In genomic region chr10:128587120-128587519, GRCm38 (mm10) we compare ENCODE assay signal across 9 mouse cellular contexts. TPM values are rescaled to one million over a fixed set of nuclear protein-coding genes. Genes with fewer than 3 reads are reported as not detected.
DNase-seq lines count a peak whose midpoint lies in the region; ATAC-seq and TF ChIP-seq lines count a peak whose summit lies in the region.
"Had no signal": no experiment of that assay in that cellular context is flagged by ENCODE, and none has a peak within 500 bp of the region (broad histone marks: within the 10 kb centered on the region; RNA-seq: fewer than 3 reads in every experiment).

No protein-coding gene starts in this region.

- H3K4me2 ChIP-seq in heart, embryonic 16.5 days (ENCODE audit: low read depth, low read length) = no peak overlapping the region
- peak overlapping the region; percentile 98 for H3K4me2 ChIP-seq in lung, postnatal 0 days (replicated peaks; ENCODE audit: low read depth, low read length)
- 0 out of 2 replicates have a peak overlapping the region, but pooled peaks have one; percentile 73 for H3K4me2 ChIP-seq in liver, embryonic 16.5 days (ENCODE audit: low read depth, low read length)

- no peak for DNase-seq in heart, postnatal 10 days
- no peak for DNase-seq in lung, postnatal 0 days (ENCODE audit: low spot score)
- no peak for DNase-seq in lung, postnatal 25 days (ENCODE audit: low spot score)
- peak; percentile 49 to 68 for DNase-seq in thymus, postnatal 36 days
- no peak for DNase-seq in ovary, adult 18-20 months (ENCODE audit: low spot score)
- DNase-seq in spleen, postnatal 14 days (ENCODE audit: low spot score in 2 of 2) = no peak
- DNase-seq: lung, postnatal 36 days had no signal

- intact Hi-C loops in heart, postnatal 10 days (cut with DNase I) = no loop called here

- H3K9me3 ChIP-seq in heart, embryonic 16.5 days (replicated peaks; ENCODE audit: control insufficient read depth, low read length) = no peaks in the 10 kb centered on the region
- H3K9me3 ChIP-seq in lung, postnatal 0 days (ENCODE audit: low read length) = no peaks in the 10 kb centered on the region
- no peaks in the 10 kb centered on the region for H3K9me3 ChIP-seq in liver, embryonic 16.5 days (replicated peaks; ENCODE audit: control insufficient read depth, low read length)

- 53% methylated on average over 4 of the region's 4 CpGs for WGBS in heart, embryonic 16.5 days
- 35% methylated on average over 4 of the region's 4 CpGs for WGBS in lung, postnatal 0 days
- 36% methylated on average over 4 of the region's 4 CpGs for WGBS in liver, embryonic 16.5 days (ENCODE audit: insufficient replicate concordance)

- no peak for TF ChIP-seq CTCF in lung, postnatal 0 days (IDR thresholded peaks at IDR 0.05)

- peaks cover 7% of the 10 kb centered on the region for H3K4me1 ChIP-seq in heart, embryonic 16.5 days (ENCODE audit: control insufficient read depth, insufficient read depth, low read length)
- no peaks in the 10 kb centered on the region for H3K4me1 ChIP-seq in lung, postnatal 0 days (ENCODE audit: insufficient read depth, low read depth, low read length)
- peaks cover 16% of the 10 kb centered on the region for H3K4me1 ChIP-seq in liver, embryonic 16.5 days (ENCODE audit: control insufficient read depth, low read depth, low read length)

- no peak overlapping the region for H3K4me3 ChIP-seq in heart, embryonic 16.5 days (ENCODE audit: low read length)
- H3K4me3 ChIP-seq in lung, postnatal 0 days (ENCODE audit: low read depth, low read length) = peak overlapping the region; percentile 6; the same call in 1 of the 2 replicates
- H3K4me3 ChIP-seq in liver, embryonic 16.5 days (ENCODE audit: low read depth, low read length) = no peak overlapping the region

- H3K27ac ChIP-seq in heart, embryonic 16.5 days (ENCODE audit: low read length) = no peak overlapping the region
- 0 out of 2 replicates have a peak overlapping the region, but pooled peaks have one; percentile 20 for H3K27ac ChIP-seq in lung, postnatal 0 days (ENCODE audit: low read length)
- H3K27ac ChIP-seq in liver, embryonic 16.5 days (ENCODE audit: low read length) = no peak overlapping the region

- peak overlapping the region; percentile 23; the same call in 1 of the 2 replicates for H3K9ac ChIP-seq in heart, embryonic 16.5 days (ENCODE audit: low read length)
- H3K9ac ChIP-seq in lung, postnatal 0 days (replicated peaks; ENCODE audit: low read depth) = no peak overlapping the region
- H3K9ac ChIP-seq in liver, embryonic 16.5 days (ENCODE audit: low read depth, low read length) = no peak overlapping the region

- H3K27me3 ChIP-seq in heart, embryonic 16.5 days (ENCODE audit: control insufficient read depth, insufficient read depth, low read length) = peaks cover 7% of the 10 kb centered on the region; the same call in 1 of the 2 replicates
- H3K27me3 ChIP-seq in lung, postnatal 0 days (replicated peaks; ENCODE audit: insufficient read depth, low read length) = no peaks in the 10 kb centered on the region; the same call in 1 of the 2 replicates
- H3K27me3 ChIP-seq in liver, embryonic 16.5 days (ENCODE audit: control insufficient read depth, insufficient read depth, low read depth, low read length) = peaks cover 65% of the 10 kb centered on the region

- ATAC-seq in heart, embryonic 16.5 days (replicated peaks; ENCODE audit: extremely low read depth, insufficient read depth, low FRiP score) = no peak
- ATAC-seq in lung, postnatal 0 days = no peak
- ATAC-seq in liver, embryonic 16.5 days (ENCODE audit: low read depth) = no peak

- no peaks in the 10 kb centered on the region for H3K36me3 ChIP-seq in heart, embryonic 16.5 days (ENCODE audit: control insufficient read depth, insufficient read depth)
- no peaks in the 10 kb centered on the region for H3K36me3 ChIP-seq in lung, postnatal 0 days (ENCODE audit: insufficient read depth, low read length)
- H3K36me3 ChIP-seq in liver, embryonic 16.5 days (ENCODE audit: control insufficient read depth, insufficient read depth) = no peaks in the 10 kb centered on the region

- no peak for TF ChIP-seq EP300 in lung, postnatal 0 days (IDR thresholded peaks at IDR 0.05)

RNA-seq across cellular contexts. Expression of gene Erbb3, which starts 2.3 kb away (rescaled TPM):
- 3.9 and 5.4 TPM in 2 replicates for polyA plus RNA-seq in heart, embryonic 16.5 days (2015; fragmentation: Nextera tagmentation; extraction: Ambion mirVana)
- 1 to 10 TPM; 7.7 to 8.6 TPM for total RNA-seq in heart, postnatal 10 days (2021)
- polyA plus RNA-seq in lung, postnatal 0 days (2015; fragmentation: Nextera tagmentation; extraction: Ambion mirVana) = 21.4 and 22.6 TPM in 2 replicates
- polyA plus RNA-seq in liver, embryonic 16.5 days (2015; fragmentation: Nextera tagmentation; extraction: Ambion mirVana) = 4.2 and 5.2 TPM in 2 replicates

RNA-seq across cellular contexts. Expression of gene Pa2g4, which starts 21.3 kb away (rescaled TPM):
- polyA plus RNA-seq in heart, embryonic 16.5 days (2015; fragmentation: Nextera tagmentation; extraction: Ambion mirVana) = 125 and 150 TPM in 2 replicates
- 10 to 100 TPM; 60.0 to 64.4 TPM for total RNA-seq in heart, postnatal 10 days (2021)
- polyA plus RNA-seq in lung, postnatal 0 days (2015; fragmentation: Nextera tagmentation; extraction: Ambion mirVana) = 64.2 and 66.5 TPM in 2 replicates
- polyA plus RNA-seq in liver, embryonic 16.5 days (2015; fragmentation: Nextera tagmentation; extraction: Ambion mirVana) = 96.2 and 103 TPM in 2 replicates

RNA-seq across cellular contexts. Expression of gene Rpl41, which starts 38.0 kb away (rescaled TPM):
- 1,776 and 2,205 TPM in 2 replicates for polyA plus RNA-seq in heart, embryonic 16.5 days (2015; fragmentation: Nextera tagmentation; extraction: Ambion mirVana)
- 1,000 to 10,000 TPM; 2,064 to 2,152 TPM for total RNA-seq in heart, postnatal 10 days (2021)
- 2,921 and 3,267 TPM in 2 replicates for polyA plus RNA-seq in lung, postnatal 0 days (2015; fragmentation: Nextera tagmentation; extraction: Ambion mirVana)
- 2,106 and 2,245 TPM in 2 replicates for polyA plus RNA-seq in liver, embryonic 16.5 days (2015; fragmentation: Nextera tagmentation; extraction: Ambion mirVana)

RNA-seq across cellular contexts. Expression of gene Rps26, which starts 39.4 kb away (rescaled TPM):
- polyA plus RNA-seq in heart, embryonic 16.5 days (2015; fragmentation: Nextera tagmentation; extraction: Ambion mirVana) = 316 and 332 TPM in 2 replicates
- total RNA-seq in heart, postnatal 10 days (2021) = 100 to 1,000 TPM; 395 TPM
- polyA plus RNA-seq in lung, postnatal 0 days (2015; fragmentation: Nextera tagmentation; extraction: Ambion mirVana) = 459 and 465 TPM in 2 replicates
- 301 and 353 TPM in 2 replicates for polyA plus RNA-seq in liver, embryonic 16.5 days (2015; fragmentation: Nextera tagmentation; extraction: Ambion mirVana)

RNA-seq across cellular contexts. Expression of gene Zc3h10, which starts 39.5 kb away (rescaled TPM):
- polyA plus RNA-seq in heart, embryonic 16.5 days (2015; fragmentation: Nextera tagmentation; extraction: Ambion mirVana) = 8.4 and 9.5 TPM in 2 replicates
- 10 to 100 TPM in 1 of 2 experiments, 1 to 10 TPM in 1; 9.8 to 10.1 TPM for total RNA-seq in heart, postnatal 10 days (2021)
- polyA plus RNA-seq in lung, postnatal 0 days (2015; fragmentation: Nextera tagmentation; extraction: Ambion mirVana) = 13.6 and 15.3 TPM in 2 replicates
- polyA plus RNA-seq in liver, embryonic 16.5 days (2015; fragmentation: Nextera tagmentation; extraction: Ambion mirVana) = 4.9 and 5.7 TPM in 2 replicates

Comparison
In these comparisons a context has a peak if more than half of its experiments do, and no peak if none do; other contexts are left out.
1. DNase-seq: peak in thymus, postnatal 36 days (2 of 2); none in heart, postnatal 10 days (0 of 2), lung, postnatal 0 days (single experiment), lung, postnatal 25 days (single experiment), ovary, adult 18-20 months (single experiment) and spleen, postnatal 14 days (0 of 2).